Mouse (Mus musculus) limb, embryonic 11.5 days (tissue): ENCODE measurements at regions not wholly inside any gene's neighbourhood (a gene's known extent, or its start where the extent isn't known, plus 50 kb on each side); places are given as distances from the start of the nearest gene placed in this dataset.

Source experiments
- ATAC-seq: fragments of 200-750 bp; cut with Nextera tagmentation; 2 replicates; pipeline ENCODE4 v1.8.0; 2017; ENCODE audit warnings: low read depth; ENCODE audit not compliant: insufficient number of reproducible peaks, low FRiP score, low TSS enrichment
- DNase-seq: peaks from one replicate; pipeline ENCODE4 v3.0.0-alpha.2; 2015; ENCODE audit warnings: low spot score
- H3K27ac ChIP-seq: fragments of 300-500 bp; sonication (generic); replicated peaks from 2 replicates; pipeline ENCODE4 v1.5.1; 2014; ENCODE audit warnings: low read depth, mild to moderate bottlenecking, low read length
- H3K27me3 ChIP-seq: fragments of 300-500 bp; sonication (generic); 2 replicates; pipeline ENCODE4 v1.6.1; 2014; ENCODE audit warnings: mild to moderate bottlenecking, low read length, mixed read lengths; ENCODE audit not compliant: control insufficient read depth, insufficient read depth
- H3K36me3 ChIP-seq: fragments of 300-500 bp; sonication (generic); 2 replicates; pipeline ENCODE4 v1.6.1; 2014; ENCODE audit warnings: mild to moderate bottlenecking, low read length, moderate library complexity, mixed read lengths; ENCODE audit not compliant: control insufficient read depth, insufficient read depth
- H3K4me1 ChIP-seq: fragments of 300-500 bp; sonication (generic); 2 replicates; pipeline ENCODE4 v1.6.1; 2014; ENCODE audit warnings: low read length, mixed read lengths; ENCODE audit not compliant: control insufficient read depth, insufficient read depth
- H3K4me2 ChIP-seq: fragments of 300-500 bp; sonication (generic); 2 replicates; pipeline ENCODE4 v1.6.1; 2014; ENCODE audit warnings: low read depth, mild to moderate bottlenecking, moderate library complexity; ENCODE audit not compliant: severe bottlenecking
- H3K4me3 ChIP-seq: fragments of 300-500 bp; sonication (generic); 2 replicates; pipeline ENCODE4 v1.5.1; 2014; ENCODE audit warnings: low read depth, low read length
- H3K9ac ChIP-seq: fragments of 300-500 bp; sonication (generic); 2 replicates; pipeline ENCODE4 v1.6.1; 2014; ENCODE audit warnings: mild to moderate bottlenecking, low read length
- H3K9me3 ChIP-seq: fragments of 300-500 bp; sonication (generic); 2 replicates; pipeline ENCODE4 v1.6.1; 2016; ENCODE audit warnings: low read length; ENCODE audit not compliant: control insufficient read depth
- WGBS: fragments of 180-500 bp; shearing (Covaris S2); extraction: QIAGEN DNeasy Blood & Tissue Kit; methylation state at CpG from one replicate; pipeline ENCODE4 v1.1.7; 2014; 5-methylcytosine and 5-hydroxymethylcytosine counted together

- ATAC-seq: no peak
Measured at GRCm38 (mm10) chr12:92386195-92386594, 537.2 kb upstream of the Sel1l start.

DNA sequence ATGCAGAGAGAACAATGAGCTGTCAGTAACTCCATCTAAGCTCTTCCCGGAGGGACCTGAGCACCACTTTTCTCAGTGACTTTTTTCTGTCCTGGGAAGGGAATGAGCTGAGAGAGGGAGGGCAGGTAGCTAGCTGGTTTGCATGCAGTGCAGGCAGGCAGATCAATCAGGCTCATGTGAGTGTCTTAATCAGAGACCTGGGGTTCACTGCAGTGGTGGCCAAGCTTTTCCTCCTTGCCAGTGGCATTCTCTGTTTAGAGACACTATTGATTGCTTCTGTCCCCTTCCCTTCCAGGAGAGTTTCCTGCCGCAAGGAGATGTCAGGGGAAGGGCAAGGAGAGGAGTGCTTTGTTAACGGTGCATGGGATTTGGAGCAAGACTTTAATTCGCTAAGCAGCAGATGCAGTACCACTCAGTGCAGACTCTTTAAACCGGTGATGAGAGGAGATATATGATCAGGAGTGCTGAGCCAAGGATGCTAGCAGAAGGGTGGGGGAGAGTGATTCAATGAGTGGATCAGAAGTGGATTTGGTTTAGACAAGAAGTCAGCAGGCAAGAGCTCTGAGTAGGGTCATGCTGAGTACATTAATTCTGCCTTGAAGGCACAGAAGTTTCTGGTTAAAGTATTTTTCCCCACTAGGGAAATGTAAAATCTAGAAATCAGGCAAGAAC lies 535.4 kb upstream of the Sel1l start:
- no peak overlapping the region for H3K4me3 ChIP-seq
- H3K36me3 ChIP-seq: no peaks in the 10 kb centered on the region
- 30% methylated on average over 5 of the region's 5 CpGs for WGBS
- no peaks in the 10 kb centered on the region for H3K27me3 ChIP-seq
- DNase-seq (no peak), ATAC-seq (no peak)
- H3K9me3 ChIP-seq: no peaks in the 10 kb centered on the region
- no peaks in the 10 kb centered on the region for H3K4me1 ChIP-seq
- no peak overlapping the region for H3K27ac ChIP-seq
- no peak overlapping the region for H3K4me2 ChIP-seq
- H3K9ac ChIP-seq: no peak overlapping the region

More at GRCm38 (mm10) chr12:92386195-92386594, 537.2 kb upstream of the Sel1l start:
- 87% methylated on average over 2 of the region's 2 CpGs for WGBS
- Histone ChIP-seq H3K9ac (no peak overlapping the region), H3K27ac (no peak overlapping the region), H3K4me3 (no peak overlapping the region), H3K27me3 (no peaks in the 10 kb centered on the region), H3K9me3 (no peaks in the 10 kb centered on the region), H3K4me2 (no peak overlapping the region), H3K4me1 (no peaks in the 10 kb centered on the region), H3K36me3 (no peaks in the 10 kb centered on the region)
- no peak for DNase-seq

DNA sequence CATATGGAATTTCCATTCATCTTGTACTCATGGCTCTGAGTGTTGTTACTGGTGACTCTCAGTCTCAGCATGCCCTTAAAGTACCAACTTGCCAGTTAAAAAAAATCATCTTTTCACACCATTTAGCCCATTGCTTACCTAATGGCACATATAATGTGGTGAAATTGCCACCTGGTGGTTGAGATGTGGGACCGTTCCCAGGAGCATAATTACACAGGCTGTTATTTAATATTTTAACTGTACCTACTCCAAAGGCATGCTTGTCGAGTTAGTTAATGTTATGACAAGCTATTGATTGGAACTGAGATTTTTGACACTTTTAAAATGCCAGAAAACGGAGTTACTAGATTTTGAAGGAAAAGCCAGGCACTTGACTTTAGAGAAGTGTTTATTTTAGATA lies 530.2 kb upstream of the Sel1l start:
- no peak for DNase-seq
- H3K9ac ChIP-seq: no peak overlapping the region
- no peaks in the 10 kb centered on the region for H3K4me1 ChIP-seq
- no peaks in the 10 kb centered on the region for H3K36me3 ChIP-seq
- no peaks in the 10 kb centered on the region for H3K27me3 ChIP-seq
- no peak for ATAC-seq
- H3K9me3 ChIP-seq: no peaks in the 10 kb centered on the region
- no peak overlapping the region for H3K27ac ChIP-seq
- no peak overlapping the region for H3K4me3 ChIP-seq
- no peak overlapping the region for H3K4me2 ChIP-seq
- WGBS: 63% methylated on average over 3 of the region's 3 CpGs

GRCm38 (mm10) chr12:92365926-92366325 lies 517.0 kb upstream of the Sel1l start:
- no peak overlapping the region for H3K9ac ChIP-seq
- H3K4me3 ChIP-seq: no peak overlapping the region
- no peak for DNase-seq
- WGBS: 92% methylated on average over 5 of the region's 5 CpGs
- no peaks in the 10 kb centered on the region for H3K4me1 ChIP-seq
- H3K9me3 ChIP-seq: no peaks in the 10 kb centered on the region
- no peaks in the 10 kb centered on the region for H3K27me3 ChIP-seq
- no peak overlapping the region for H3K27ac ChIP-seq
- no peaks in the 10 kb centered on the region for H3K36me3 ChIP-seq
- H3K4me2 ChIP-seq: no peak overlapping the region
- ATAC-seq: no peak

GRCm38 (mm10) chr12:92353386-92354257 lies 504.7 kb upstream of the Sel1l start:
- H3K27ac ChIP-seq: no peak overlapping the region
- ATAC-seq: no peak
- WGBS: 76% methylated on average over 4 of the region's 4 CpGs
- no peaks in the 10 kb centered on the region for H3K27me3 ChIP-seq
- no peak overlapping the region for H3K4me3 ChIP-seq
- no peaks in the 10 kb centered on the region for H3K9me3 ChIP-seq
- H3K4me1 ChIP-seq: no peaks in the 10 kb centered on the region
- no peaks in the 10 kb centered on the region for H3K36me3 ChIP-seq
- H3K4me2 ChIP-seq: no peak overlapping the region
- H3K9ac ChIP-seq: no peak overlapping the region
- no peak for DNase-seq

DNA sequence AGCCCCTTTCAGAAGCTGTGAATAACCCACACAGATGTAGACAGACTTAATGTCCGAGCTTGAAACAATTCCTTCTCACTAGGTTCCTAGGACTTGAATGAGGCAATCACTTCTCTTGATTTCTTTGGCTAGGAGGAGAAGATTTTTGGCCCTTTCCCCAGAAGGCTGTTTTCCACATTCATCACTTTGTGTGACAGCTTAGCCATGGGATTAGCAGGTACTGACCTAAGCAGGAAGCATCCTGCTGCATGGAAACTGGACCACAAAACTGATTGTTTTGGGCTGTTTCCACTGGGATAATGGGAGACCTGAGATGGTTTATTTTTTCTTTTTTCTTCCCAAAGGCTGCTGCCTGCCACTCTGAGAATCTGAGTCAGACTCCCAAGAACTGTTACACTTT lies 469.3 kb upstream of the Sel1l start:
- WGBS: 87% methylated on average over 1 of the region's 1 CpGs
- no peak overlapping the region for H3K27ac ChIP-seq
- H3K36me3 ChIP-seq: no peaks in the 10 kb centered on the region
- ATAC-seq (no peak), DNase-seq (no peak)
- H3K27me3 ChIP-seq: no peaks in the 10 kb centered on the region
- no peak overlapping the region for H3K4me2 ChIP-seq
- H3K9me3 ChIP-seq: no peaks in the 10 kb centered on the region
- H3K9ac ChIP-seq: no peak overlapping the region
- H3K4me3 ChIP-seq: no peak overlapping the region
- no peaks in the 10 kb centered on the region for H3K4me1 ChIP-seq

DNA sequence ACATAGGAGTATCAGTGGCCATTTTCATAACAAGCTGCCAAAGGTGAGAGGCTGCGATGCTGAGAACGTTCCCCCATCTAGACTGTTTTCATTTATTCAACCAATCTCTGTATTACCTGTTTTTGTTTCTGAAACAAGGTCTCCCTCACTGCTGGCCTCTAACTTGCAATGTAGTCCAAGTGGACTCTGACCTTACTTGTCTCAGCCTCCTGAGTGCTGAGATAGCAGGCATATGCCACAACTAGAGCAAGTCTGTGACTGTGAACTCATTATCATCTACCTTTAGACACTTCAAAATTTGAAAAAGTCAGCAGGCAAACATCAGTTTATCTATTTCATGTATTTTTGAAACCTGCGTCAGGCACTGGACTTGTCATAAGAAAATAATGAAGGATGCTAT lies 468.7 kb upstream of the Sel1l start:
- WGBS: 94% methylated on average over 3 of the region's 3 CpGs
- no peaks in the 10 kb centered on the region for H3K27me3 ChIP-seq
- ATAC-seq (no peak), DNase-seq (no peak)
- no peak overlapping the region for H3K4me3 ChIP-seq
- H3K27ac ChIP-seq: no peak overlapping the region
- H3K9ac ChIP-seq: no peak overlapping the region
- H3K4me2 ChIP-seq: no peak overlapping the region
- no peaks in the 10 kb centered on the region for H3K36me3 ChIP-seq
- no peaks in the 10 kb centered on the region for H3K4me1 ChIP-seq
- no peaks in the 10 kb centered on the region for H3K9me3 ChIP-seq

DNA sequence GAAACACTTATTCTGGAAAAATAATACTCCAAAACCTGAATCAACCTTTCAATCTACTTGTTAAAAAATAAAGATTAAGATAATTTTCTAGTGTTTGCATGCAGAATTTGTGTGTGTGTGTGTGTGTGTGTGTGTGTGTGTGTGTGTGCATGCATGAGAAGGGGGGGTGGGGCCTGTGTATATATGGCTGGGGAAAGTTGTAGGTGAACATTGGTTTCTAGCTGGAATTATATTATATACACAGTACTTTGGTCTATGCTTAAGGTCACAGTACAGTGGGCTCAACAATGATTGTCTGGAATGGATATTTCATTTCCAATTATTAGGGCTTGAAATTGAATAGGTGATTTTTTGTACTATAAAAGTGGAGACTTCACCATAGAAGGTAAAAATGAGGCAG lies 467.3 kb upstream of the Sel1l start:
- Histone ChIP-seq H3K9ac (no peak overlapping the region), H3K4me1 (no peaks in the 10 kb centered on the region), H3K27me3 (no peaks in the 10 kb centered on the region), H3K4me2 (no peak overlapping the region), H3K27ac (no peak overlapping the region), H3K9me3 (no peaks in the 10 kb centered on the region), H3K36me3 (no peaks in the 10 kb centered on the region), H3K4me3 (no peak overlapping the region)
- DNase-seq (no peak), ATAC-seq (no peak)
